Mouse (Mus musculus) forebrain, embryonic 10.5 days (tissue): ENCODE measurements around the gene Smc2. TPM values are rescaled to one million over a fixed set of nuclear protein-coding genes. Genes with fewer than 3 reads are reported as not detected.
"Not testable (repeated sequence)": the region's sequence is repeated elsewhere in the genome, so short reads cannot be mapped to it uniquely, and the experiment has no call there.

ENCODE experiments used
- DNase-seq: peaks from one replicate; pipeline ENCODE4 v3.0.0-alpha.2; 2017; ENCODE audit warnings: low spot score; ENCODE audit errors: extremely low spot score
- H3K27ac ChIP-seq: fragments of 300-500 bp; sonication (generic); 2 replicates; pipeline ENCODE4 v1.5.1; 2016; ENCODE audit warnings: mild to moderate bottlenecking
- H3K27me3 ChIP-seq: fragments of 300-500 bp; sonication (generic); 2 replicates; pipeline ENCODE4 v1.6.1; 2016; ENCODE audit warnings: mild to moderate bottlenecking; ENCODE audit not compliant: poor library complexity, severe bottlenecking
- H3K36me3 ChIP-seq: fragments of 300-500 bp; sonication (generic); replicated peaks from 2 replicates; pipeline ENCODE4 v1.6.1; 2016; ENCODE audit warnings: mild to moderate bottlenecking, moderate library complexity
- H3K4me1 ChIP-seq: fragments of 300-500 bp; sonication (generic); 2 replicates; pipeline ENCODE4 v1.6.1; 2016
- H3K4me3 ChIP-seq: fragments of 300-500 bp; sonication (generic); 2 replicates; pipeline ENCODE4 v1.5.1; 2016; ENCODE audit warnings: mild to moderate bottlenecking, moderate library complexity
- H3K9me3 ChIP-seq: fragments of 300-500 bp; sonication (generic); 2 replicates; pipeline ENCODE4 v1.6.1; 2016; ENCODE audit warnings: mild to moderate bottlenecking, moderate library complexity
- WGBS: fragments of 180-500 bp; shearing (Covaris S2); methylation state at CpG from one replicate; pipeline ENCODE4 v1.1.7; 2016; 5-methylcytosine and 5-hydroxymethylcytosine counted together
- polyA plus RNA-seq: library from polyadenylated mRNA; unstranded; fragments of >200 nt; fragmentation: Nextera tagmentation; extraction: Ambion mirVana; gene quantifications from 2 replicates; pipeline ENCODE4 v1.2.1, GENCODE M21; 2016

Gene Smc2
- 219 and 234 TPM in 2 replicates for polyA plus RNA-seq

- H3K4me1 ChIP-seq: peaks cover 6% of the 10 kb centered on the region
- WGBS: under 1% methylated on average over 53 of the region's 53 CpGs
Measured at GRCm38 (mm10) chr4:52438886-52439664, at the start of gene Smc2. Smc2 (plus strand) TSS chr4:52439243.

GRCm38 (mm10) chr4:52411587-52411986 lies 27.5 kb upstream of the Smc2 start:
- 89% methylated on average over 2 of the region's 2 CpGs for WGBS
- Histone ChIP-seq H3K27ac (no peak overlapping the region), H3K4me3 (no peak overlapping the region), H3K9me3 (no peaks in the 10 kb centered on the region), H3K27me3 (no peaks in the 10 kb centered on the region), H3K4me1 (no peaks in the 10 kb centered on the region), H3K36me3 (no peaks in the 10 kb centered on the region)
- no peak for DNase-seq

More at GRCm38 (mm10) chr4:52438886-52439664, at the start of gene Smc2:
- no peaks in the 10 kb centered on the region for H3K27me3 ChIP-seq
- peak; percentile 92 for DNase-seq
- H3K27ac ChIP-seq: peak within 1 kb of the TSS; percentile 95
- peak within 1 kb of the TSS; percentile 86 for H3K4me3 ChIP-seq
- H3K9me3 ChIP-seq: no peaks in the 10 kb centered on the region
- peaks cover 27% of the 10 kb centered on the region for H3K36me3 ChIP-seq

GRCm38 (mm10) chr4:52423653-52424052 lies 15.4 kb upstream of the Smc2 start:
- H3K4me1 ChIP-seq: peaks cover 3% of the 10 kb centered on the region; the same call in 1 of the 2 replicates
- DNase-seq: no peak
- H3K27me3 ChIP-seq: no peaks in the 10 kb centered on the region
- no peak overlapping the region for H3K27ac ChIP-seq
- no peaks in the 10 kb centered on the region for H3K9me3 ChIP-seq
- 80% methylated on average over 4 of the region's 4 CpGs for WGBS
- no peak overlapping the region for H3K4me3 ChIP-seq
- H3K36me3 ChIP-seq: no peaks in the 10 kb centered on the region

- Histone ChIP-seq H3K27ac (no peak overlapping the region), H3K9me3 (no peaks in the 10 kb centered on the region), H3K27me3 (no peaks in the 10 kb centered on the region), H3K4me1 (peaks cover 13% of the 10 kb centered on the region; the same call in 1 of the 2 replicates), H3K36me3 (no peaks in the 10 kb centered on the region), H3K4me3 (no peak overlapping the region)
- peak; percentile 16 for DNase-seq
- 46% methylated on average over 7 of the region's 7 CpGs for WGBS
Measured at GRCm38 (mm10) chr4:52429310-52430198, 9.5 kb upstream of the Smc2 start.

GRCm38 (mm10) chr4:52435551-52435950 lies 3.5 kb upstream of the Smc2 start:
- H3K9me3 ChIP-seq, H3K36me3 ChIP-seq, H3K4me3 ChIP-seq, H3K27me3 ChIP-seq, DNase-seq, H3K4me1 ChIP-seq, H3K27ac ChIP-seq: not testable (repeated sequence)
- WGBS: 96% methylated on average over 2 of the region's 2 CpGs

- Histone ChIP-seq H3K4me1 (peaks cover 6% of the 10 kb centered on the region), H3K27ac (peak overlapping the region; percentile 95), H3K27me3 (no peaks in the 10 kb centered on the region), H3K36me3 (peaks cover 21% of the 10 kb centered on the region), H3K9me3 (no peaks in the 10 kb centered on the region), H3K4me3 (peak overlapping the region; percentile 86)
- no peak for DNase-seq
- WGBS: under 1% methylated on average over 20 of the region's 20 CpGs
Measured at GRCm38 (mm10) chr4:52438371-52438885, 615 bp upstream of the Smc2 start.

- no peak for DNase-seq
- no peaks in the 10 kb centered on the region for H3K4me1 ChIP-seq
- no peak overlapping the region for H3K4me3 ChIP-seq
- peaks cover 4% of the 10 kb centered on the region; the same call in 1 of the 2 replicates for H3K9me3 ChIP-seq
- H3K27me3 ChIP-seq: no peaks in the 10 kb centered on the region
- H3K36me3 ChIP-seq: peaks cover 100% of the 10 kb centered on the region
- H3K27ac ChIP-seq: no peak overlapping the region
- 98% methylated on average over 1 of the region's 1 CpGs for WGBS
Measured at GRCm38 (mm10) chr4:52459726-52460125, 20.7 kb downstream of the Smc2 start.

- peaks cover 100% of the 10 kb centered on the region for H3K36me3 ChIP-seq
- WGBS: 94% methylated on average over 5 of the region's 5 CpGs
- H3K4me3 ChIP-seq: no peak overlapping the region
- DNase-seq: no peak
- no peaks in the 10 kb centered on the region for H3K27me3 ChIP-seq
- no peaks in the 10 kb centered on the region for H3K4me1 ChIP-seq
- H3K9me3 ChIP-seq: peaks cover 4% of the 10 kb centered on the region; the same call in 1 of the 2 replicates
- no peak overlapping the region for H3K27ac ChIP-seq
Measured at GRCm38 (mm10) chr4:52461321-52461720, 22.3 kb downstream of the Smc2 start.

GRCm38 (mm10) chr4:52473431-52473830 lies 34.4 kb downstream of the Smc2 start:
- H3K27me3 ChIP-seq: no peaks in the 10 kb centered on the region
- H3K36me3 ChIP-seq: peaks cover 99% of the 10 kb centered on the region
- H3K27ac ChIP-seq: no peak overlapping the region
- no peaks in the 10 kb centered on the region for H3K4me1 ChIP-seq
- WGBS: 86% methylated on average over 3 of the region's 3 CpGs
- H3K4me3 ChIP-seq: no peak overlapping the region
- H3K9me3 ChIP-seq: no peaks in the 10 kb centered on the region
- no peak for DNase-seq

GRCm38 (mm10) chr4:52487486-52487885 lies 48.4 kb downstream of the Smc2 start:
- Histone ChIP-seq H3K27me3 (no peaks in the 10 kb centered on the region), H3K4me1 (no peaks in the 10 kb centered on the region), H3K36me3 (peaks cover 62% of the 10 kb centered on the region), H3K9me3 (no peaks in the 10 kb centered on the region), H3K27ac (no peak overlapping the region), H3K4me3 (no peak overlapping the region)
- DNase-seq: no peak
- 91% methylated on average over 4 of the region's 4 CpGs for WGBS

GRCm38 (mm10) chr4:52497144-52497543 lies 58.1 kb downstream of the Smc2 start, which contains the start of gene Vma21-ps:
Vma21-ps (minus strand) TSS chr4:52497244.
- not testable (repeated sequence) for DNase-seq, H3K36me3 ChIP-seq, H3K9me3 ChIP-seq, H3K4me1 ChIP-seq, H3K27ac ChIP-seq, H3K27me3 ChIP-seq, H3K4me3 ChIP-seq
- 98% methylated on average over 10 of the region's 10 CpGs for WGBS

GRCm38 (mm10) chr4:52517580-52517979 lies 78.5 kb downstream of the Smc2 start:
- peaks cover 3% of the 10 kb centered on the region for H3K4me1 ChIP-seq
- H3K36me3 ChIP-seq: no peaks in the 10 kb centered on the region
- H3K27me3 ChIP-seq: no peaks in the 10 kb centered on the region
- no peak overlapping the region for H3K27ac ChIP-seq
- H3K4me3 ChIP-seq: no peak overlapping the region
- no peaks in the 10 kb centered on the region for H3K9me3 ChIP-seq
- DNase-seq: no peak
- WGBS: 11% methylated on average over 4 of the region's 4 CpGs
